Mouse (Mus musculus) left cerebral cortex, adult 18-20 months (tissue): ENCODE measurements at regions not wholly inside any gene's neighbourhood (a gene's known extent, or its start where the extent isn't known, plus 50 kb on each side); places are given as distances from the start of the nearest gene placed in this dataset.

ENCODE experiments used
- DNase-seq, 2 experiments: peaks; one replicate each; pipeline ENCODE4 v3.0.0; 2021 to 2022; ENCODE audit warnings: low spot score in 2 of 2, mixed read lengths in 1 of 2

DNA sequence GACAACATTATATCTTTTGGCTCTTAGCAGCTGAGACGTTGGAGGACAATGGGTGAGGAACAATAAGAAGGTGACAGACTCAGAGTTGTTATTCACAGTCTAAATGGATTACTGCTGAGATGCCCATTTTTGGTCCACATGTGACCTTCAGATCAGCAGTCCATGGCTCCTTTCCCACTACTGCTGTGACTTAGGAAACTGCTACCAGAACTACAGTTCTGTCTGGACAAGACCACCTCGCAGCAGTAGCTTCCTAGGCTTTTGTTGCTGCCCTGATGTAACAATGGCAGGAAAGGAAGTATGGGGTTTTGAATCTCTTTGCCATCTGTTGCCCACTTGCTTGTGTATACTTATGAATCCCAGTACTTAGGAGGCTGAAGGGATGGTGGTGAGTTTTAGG is 135.6 kb upstream of the Pls3 start:
- no peak for DNase-seq

DNA sequence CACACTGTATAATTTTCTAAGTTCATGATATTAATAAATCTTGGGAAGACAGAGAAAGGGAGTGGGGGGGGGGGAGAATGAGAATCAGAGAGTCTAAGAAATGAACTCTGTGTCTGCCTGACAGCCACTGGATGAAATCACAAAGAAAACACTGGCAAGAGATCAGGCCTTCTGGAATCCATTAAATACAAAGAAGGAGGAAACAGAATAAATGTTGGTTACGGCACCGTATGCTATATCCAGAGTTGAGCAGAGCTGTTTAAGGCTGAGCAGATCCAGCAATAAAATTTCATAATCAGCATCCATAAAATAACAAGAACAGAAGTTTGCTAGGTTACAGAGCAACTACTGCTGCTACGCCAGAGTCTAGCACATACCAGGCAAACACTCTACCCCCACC is 103.6 kb upstream of the Pls3 start:
- DNase-seq: no peak

GRCm38 (mm10) chrX:75974671-75975070 is 99.7 kb upstream of the Pls3 start:
- DNase-seq: no peak

- no peak for DNase-seq
Observed at GRCm38 (mm10) chrX:75949694-75950093, 74.7 kb upstream of the Pls3 start.

GRCm38 (mm10) chrX:75928903-75929302 is 53.9 kb upstream of the Pls3 start:
- peak; percentile 2 to 21 for DNase-seq
